Mouse (Mus musculus) midbrain, embryonic 12.5 days (tissue): ENCODE measurements around the gene Cfap43. TPM values are rescaled to one million over a fixed set of nuclear protein-coding genes. Genes with fewer than 3 reads are reported as not detected.
A peak's percentile ranks its signal among the peaks of the same experiment; 100 is the strongest.

Source experiments
- ATAC-seq: fragments of 200-750 bp; cut with Nextera tagmentation; 2 replicates; pipeline ENCODE4 v1.8.0; 2017; ENCODE audit warnings: low read depth, moderate TSS enrichment, moderate library complexity; ENCODE audit not compliant: low FRiP score
- H3K27ac ChIP-seq: fragments of 300-500 bp; sonication (generic); replicated peaks from 2 replicates; pipeline ENCODE4 v1.5.1; 2016; ENCODE audit warnings: mild to moderate bottlenecking
- H3K27me3 ChIP-seq: fragments of 300-500 bp; sonication (generic); 2 replicates; pipeline ENCODE4 v1.6.1; 2016; ENCODE audit warnings: mild to moderate bottlenecking
- H3K36me3 ChIP-seq: fragments of 300-500 bp; sonication (generic); 2 replicates; pipeline ENCODE4 v1.6.1; 2016
- H3K4me1 ChIP-seq: fragments of 300-500 bp; sonication (generic); 2 replicates; pipeline ENCODE4 v1.6.1; 2016
- H3K4me2 ChIP-seq: fragments of 300-500 bp; sonication (generic); replicated peaks from 2 replicates; pipeline ENCODE4 v1.6.1; 2016; ENCODE audit warnings: mild to moderate bottlenecking, moderate library complexity
- H3K4me3 ChIP-seq: fragments of 300-500 bp; sonication (generic); 2 replicates; pipeline ENCODE4 v1.5.1; 2016; ENCODE audit warnings: mild to moderate bottlenecking
- H3K9ac ChIP-seq: fragments of 300-500 bp; sonication (generic); replicated peaks from 2 replicates; pipeline ENCODE4 v1.6.1; 2016; ENCODE audit warnings: mild to moderate bottlenecking, moderate library complexity
- H3K9me3 ChIP-seq: fragments of 300-500 bp; sonication (generic); 2 replicates; pipeline ENCODE4 v1.6.1; 2016; ENCODE audit warnings: mild to moderate bottlenecking
- WGBS: fragments of 180-500 bp; shearing (Covaris S2); methylation state at CpG from one replicate; pipeline ENCODE4 v1.1.7; 2016; 5-methylcytosine and 5-hydroxymethylcytosine counted together
- polyA plus RNA-seq: library from polyadenylated mRNA; unstranded; fragments of >200 nt; fragmentation: Nextera tagmentation; extraction: Ambion mirVana; gene quantifications from 2 replicates; pipeline ENCODE4 v1.2.1, GENCODE M21; 2016

Cfap43 gene
- polyA plus RNA-seq, result 0.13 and 0.14 TPM in 2 replicates

GRCm38 (mm10) chr19:47919126-47919965, at the start of gene Cfap43, which contains the start of gene Itprip:
Gene Cfap43 (minus strand): TSS chr19:47919287.
Gene Itprip (minus strand): TSS chr19:47919299.
- ATAC-seq, result peak; percentile 71
- WGBS, result under 1% methylated on average over 48 of the region's 48 CpGs
- Histone ChIP-seq H3K4me2 (peak within 1 kb of the TSS; percentile 81), H3K36me3 (no peaks in the 10 kb centered on the region), H3K4me1 (peaks cover 29% of the 10 kb centered on the region), H3K27me3 (no peaks in the 10 kb centered on the region), H3K9me3 (no peaks in the 10 kb centered on the region), H3K9ac (peak within 1 kb of the TSS; percentile 92), H3K27ac (peak within 1 kb of the TSS; percentile 87), H3K4me3 (peak within 1 kb of the TSS; percentile 78)

- Histone ChIP-seq H3K27me3 (no peaks in the 10 kb centered on the region), H3K9ac (no peak overlapping the region), H3K4me3 (no peak overlapping the region), H3K9me3 (no peaks in the 10 kb centered on the region), H3K36me3 (no peaks in the 10 kb centered on the region), H3K4me1 (peaks cover 3% of the 10 kb centered on the region; the same call in 1 of the 2 replicates), H3K4me2 (no peak overlapping the region), H3K27ac (peak overlapping the region; percentile 56; the same call in 1 of the 2 replicates)
- no peak for ATAC-seq
- WGBS, result 60% methylated on average over 13 of the region's 13 CpGs
Observed at GRCm38 (mm10) chr19:47958181-47958580, 39.1 kb upstream of the Cfap43 start.

GRCm38 (mm10) chr19:47953169-47953568, 34.1 kb upstream of the Cfap43 start:
- no peaks in the 10 kb centered on the region for H3K9me3 ChIP-seq
- WGBS, result 52% methylated on average over 9 of the region's 9 CpGs
- peak overlapping the region; percentile 54; the same call in 1 of the 2 replicates for H3K27ac ChIP-seq

GRCm38 (mm10) chr19:47950946-47951345, 31.9 kb upstream of the Cfap43 start:
- 90% methylated on average over 7 of the region's 7 CpGs for WGBS
- H3K9ac ChIP-seq, result no peak overlapping the region
- H3K27ac ChIP-seq, result no peak overlapping the region
- peaks cover 19% of the 10 kb centered on the region for H3K4me1 ChIP-seq
- no peaks in the 10 kb centered on the region for H3K36me3 ChIP-seq
- H3K4me3 ChIP-seq, result no peak overlapping the region
- no peak for ATAC-seq
- H3K27me3 ChIP-seq, result no peaks in the 10 kb centered on the region
- no peak overlapping the region for H3K4me2 ChIP-seq
- no peaks in the 10 kb centered on the region for H3K9me3 ChIP-seq

More at GRCm38 (mm10) chr19:47953169-47953568, 34.1 kb upstream of the Cfap43 start:
- H3K4me1 ChIP-seq, result peaks cover 11% of the 10 kb centered on the region
- no peak for ATAC-seq
- no peak overlapping the region for H3K4me3 ChIP-seq
- no peak overlapping the region for H3K4me2 ChIP-seq
- H3K36me3 ChIP-seq, result no peaks in the 10 kb centered on the region
- H3K9ac ChIP-seq, result no peak overlapping the region
- H3K27me3 ChIP-seq, result no peaks in the 10 kb centered on the region

GRCm38 (mm10) chr19:47946821-47947465, 27.9 kb upstream of the Cfap43 start:
- 49% methylated on average over 23 of the region's 23 CpGs for WGBS

GRCm38 (mm10) chr19:47939361-47939760, 20.3 kb upstream of the Cfap43 start:
- no peak for ATAC-seq
- Histone ChIP-seq H3K4me3 (no peak overlapping the region), H3K9ac (no peak overlapping the region), H3K27me3 (peaks cover 9% of the 10 kb centered on the region; the same call in 1 of the 2 replicates), H3K9me3 (no peaks in the 10 kb centered on the region), H3K36me3 (no peaks in the 10 kb centered on the region), H3K4me2 (no peak overlapping the region), H3K27ac (no peak overlapping the region), H3K4me1 (peaks cover 8% of the 10 kb centered on the region; the same call in 1 of the 2 replicates)
- WGBS, result 76% methylated on average over 6 of the region's 6 CpGs

More at GRCm38 (mm10) chr19:47946821-47947465, 27.9 kb upstream of the Cfap43 start:
- ATAC-seq, result peak; percentile 68; the same call in 1 of the 2 replicates
- H3K9me3 ChIP-seq, result no peaks in the 10 kb centered on the region
- H3K27me3 ChIP-seq, result peaks cover 3% of the 10 kb centered on the region; the same call in 1 of the 2 replicates
- peak overlapping the region; percentile 32 for H3K4me2 ChIP-seq
- H3K9ac ChIP-seq, result no peak overlapping the region
- H3K36me3 ChIP-seq, result no peaks in the 10 kb centered on the region
- H3K4me3 ChIP-seq, result no peak overlapping the region
- peaks cover 8% of the 10 kb centered on the region; the same call in 1 of the 2 replicates for H3K4me1 ChIP-seq
- H3K27ac ChIP-seq, result no peak overlapping the region

GRCm38 (mm10) chr19:47937443-47938406, 18.6 kb upstream of the Cfap43 start, which contains the start of gene Cfap58:
Gene Cfap58 (plus strand): TSS chr19:47937675.
- Histone ChIP-seq H3K4me3 (peak within 1 kb of the TSS; percentile 34), H3K36me3 (no peaks in the 10 kb centered on the region), H3K4me2 (peak within 1 kb of the TSS; percentile 64), H3K4me1 (peaks cover 8% of the 10 kb centered on the region; the same call in 1 of the 2 replicates), H3K9me3 (no peaks in the 10 kb centered on the region), H3K9ac (peak within 1 kb of the TSS; percentile 40), H3K27me3 (peaks cover 9% of the 10 kb centered on the region; the same call in 1 of the 2 replicates), H3K27ac (peak within 1 kb of the TSS; percentile 39)
- peak; percentile 93 for ATAC-seq
- 3% methylated on average over 41 of the region's 41 CpGs for WGBS

- Histone ChIP-seq H3K9me3 (no peaks in the 10 kb centered on the region), H3K27me3 (peaks cover 9% of the 10 kb centered on the region; the same call in 1 of the 2 replicates), H3K4me2 (peak overlapping the region; percentile 64), H3K9ac (no peak overlapping the region), H3K36me3 (no peaks in the 10 kb centered on the region), H3K4me1 (peaks cover 8% of the 10 kb centered on the region; the same call in 1 of the 2 replicates), H3K4me3 (peak overlapping the region; percentile 34), H3K27ac (peak overlapping the region; percentile 39; the same call in 1 of the 2 replicates)
- ATAC-seq, result no peak
- 69% methylated on average over 9 of the region's 9 CpGs for WGBS
Observed at GRCm38 (mm10) chr19:47936938-47937337, 17.9 kb upstream of the Cfap43 start.

GRCm38 (mm10) chr19:47936490-47936889, 17.4 kb upstream of the Cfap43 start:
- Histone ChIP-seq H3K27ac (no peak overlapping the region), H3K36me3 (no peaks in the 10 kb centered on the region), H3K27me3 (peaks cover 9% of the 10 kb centered on the region; the same call in 1 of the 2 replicates), H3K4me1 (peaks cover 8% of the 10 kb centered on the region; the same call in 1 of the 2 replicates), H3K4me2 (no peak overlapping the region), H3K9ac (no peak overlapping the region), H3K9me3 (no peaks in the 10 kb centered on the region), H3K4me3 (no peak overlapping the region)
- ATAC-seq, result no peak
- WGBS, result 91% methylated on average over 11 of the region's 11 CpGs

GRCm38 (mm10) chr19:47935530-47935929, 16.4 kb upstream of the Cfap43 start:
- Histone ChIP-seq H3K27me3 (peaks cover 9% of the 10 kb centered on the region; the same call in 1 of the 2 replicates), H3K4me3 (no peak overlapping the region), H3K4me1 (peaks cover 8% of the 10 kb centered on the region; the same call in 1 of the 2 replicates), H3K4me2 (no peak overlapping the region), H3K9me3 (no peaks in the 10 kb centered on the region), H3K36me3 (no peaks in the 10 kb centered on the region), H3K9ac (no peak overlapping the region), H3K27ac (no peak overlapping the region)
- 85% methylated on average over 6 of the region's 6 CpGs for WGBS
- ATAC-seq, result no peak
